Mouse (Mus musculus): ENCODE results near the gene Armh3. TPM values are rescaled to one million over a fixed set of nuclear protein-coding genes. Genes with fewer than 3 reads are reported as not detected.

The Armh3 gene
- polyA plus RNA-seq, 1 experiment from 2014 or later = 17.0 TPM

GRCm38 (mm10) chr19:45912376-45912775 lies 85.9 kb downstream of the Armh3 start:
- no peaks in the 10 kb centered on the region for H3K4me1 ChIP-seq (ENCODE audit: control insufficient read depth, insufficient read depth, low read length)
- no peak overlapping the region for H3K4me3 ChIP-seq (ENCODE audit: low read length)
- 95% methylated on average over 6 of the region's 6 CpGs for WGBS
- no peak overlapping the region for H3K27ac ChIP-seq (ENCODE audit: low read depth, low read length)
- H3K27me3 ChIP-seq (ENCODE audit: control insufficient read depth, insufficient read depth, low read length) = no peaks in the 10 kb centered on the region
- ATAC-seq (ENCODE audit: low FRiP score, low TSS enrichment) = no peak
- no peak overlapping the region for H3K9ac ChIP-seq (ENCODE audit: low read depth, low read length)
- peaks cover 4% of the 10 kb centered on the region; the same call in 1 of the 2 replicates for H3K36me3 ChIP-seq (ENCODE audit: control insufficient read depth, insufficient read depth, low read length)
- no peak overlapping the region for H3K4me2 ChIP-seq (replicated peaks; ENCODE audit: low read depth, low read length)
- no peaks in the 10 kb centered on the region for H3K9me3 ChIP-seq (ENCODE audit: control insufficient read depth, low read length)

- Histone ChIP-seq H3K4me1 (ENCODE audit: control insufficient read depth, insufficient read depth, low read length) (no peaks in the 10 kb centered on the region), H3K36me3 (ENCODE audit: control insufficient read depth, insufficient read depth, low read length) (peaks cover 4% of the 10 kb centered on the region; the same call in 1 of the 2 replicates), H3K4me2 (replicated peaks; ENCODE audit: low read depth, low read length) (no peak overlapping the region), H3K9ac (ENCODE audit: low read depth, low read length) (no peak overlapping the region), H3K4me3 (ENCODE audit: low read length) (no peak overlapping the region), H3K27ac (ENCODE audit: low read depth, low read length) (no peak overlapping the region), H3K27me3 (ENCODE audit: control insufficient read depth, insufficient read depth, low read length) (no peaks in the 10 kb centered on the region), H3K9me3 (ENCODE audit: control insufficient read depth, low read length) (no peaks in the 10 kb centered on the region)
- WGBS = 92% methylated on average over 10 of the region's 10 CpGs
- no peak for ATAC-seq (ENCODE audit: low FRiP score, low TSS enrichment)
Measured at GRCm38 (mm10) chr19:45911236-45912025, 86.9 kb downstream of the Armh3 start.

GRCm38 (mm10) chr19:45908246-45908645 lies 90.0 kb downstream of the Armh3 start:
- Histone ChIP-seq H3K27ac (ENCODE audit: low read depth, low read length) (no peak overlapping the region), H3K4me3 (ENCODE audit: low read length) (no peak overlapping the region), H3K4me1 (ENCODE audit: control insufficient read depth, insufficient read depth, low read length) (no peaks in the 10 kb centered on the region), H3K4me2 (replicated peaks; ENCODE audit: low read depth, low read length) (no peak overlapping the region), H3K36me3 (ENCODE audit: control insufficient read depth, insufficient read depth, low read length) (no peaks in the 10 kb centered on the region; the same call in 1 of the 2 replicates), H3K9ac (ENCODE audit: low read depth, low read length) (no peak overlapping the region), H3K9me3 (ENCODE audit: control insufficient read depth, low read length) (no peaks in the 10 kb centered on the region), H3K27me3 (ENCODE audit: control insufficient read depth, insufficient read depth, low read length) (no peaks in the 10 kb centered on the region)
- WGBS = 91% methylated on average over 3 of the region's 3 CpGs
- no peak for ATAC-seq (ENCODE audit: low FRiP score, low TSS enrichment)

- no peak for ATAC-seq (ENCODE audit: low FRiP score, low TSS enrichment)
- Histone ChIP-seq H3K4me1 (ENCODE audit: control insufficient read depth, insufficient read depth, low read length) (no peaks in the 10 kb centered on the region), H3K9me3 (ENCODE audit: control insufficient read depth, low read length) (no peaks in the 10 kb centered on the region), H3K9ac (ENCODE audit: low read depth, low read length) (no peak overlapping the region), H3K27me3 (ENCODE audit: control insufficient read depth, insufficient read depth, low read length) (no peaks in the 10 kb centered on the region), H3K4me2 (replicated peaks; ENCODE audit: low read depth, low read length) (no peak overlapping the region), H3K27ac (ENCODE audit: low read depth, low read length) (no peak overlapping the region), H3K4me3 (ENCODE audit: low read length) (no peak overlapping the region), H3K36me3 (ENCODE audit: control insufficient read depth, insufficient read depth, low read length) (no peaks in the 10 kb centered on the region; the same call in 1 of the 2 replicates)
- WGBS = 95% methylated on average over 6 of the region's 6 CpGs
Measured at GRCm38 (mm10) chr19:45907416-45907815, 90.9 kb downstream of the Armh3 start.

GRCm38 (mm10) chr19:45903861-45904260 lies 94.4 kb downstream of the Armh3 start:
- Histone ChIP-seq H3K27me3 (ENCODE audit: control insufficient read depth, insufficient read depth, low read length) (no peaks in the 10 kb centered on the region), H3K4me1 (ENCODE audit: control insufficient read depth, insufficient read depth, low read length) (no peaks in the 10 kb centered on the region), H3K9ac (ENCODE audit: low read depth, low read length) (no peak overlapping the region), H3K36me3 (ENCODE audit: control insufficient read depth, insufficient read depth, low read length) (no peaks in the 10 kb centered on the region), H3K4me2 (replicated peaks; ENCODE audit: low read depth, low read length) (no peak overlapping the region), H3K4me3 (ENCODE audit: low read length) (no peak overlapping the region), H3K27ac (ENCODE audit: low read depth, low read length) (no peak overlapping the region), H3K9me3 (ENCODE audit: control insufficient read depth, low read length) (no peaks in the 10 kb centered on the region)
- no peak for ATAC-seq (ENCODE audit: low FRiP score, low TSS enrichment)
- WGBS = 81% methylated on average over 3 of the region's 3 CpGs

- Histone ChIP-seq H3K9me3 (ENCODE audit: control insufficient read depth, low read length) (no peaks in the 10 kb centered on the region), H3K4me3 (ENCODE audit: low read length) (no peak overlapping the region), H3K4me1 (ENCODE audit: control insufficient read depth, insufficient read depth, low read length) (no peaks in the 10 kb centered on the region), H3K27ac (ENCODE audit: low read depth, low read length) (no peak overlapping the region), H3K27me3 (ENCODE audit: control insufficient read depth, insufficient read depth, low read length) (no peaks in the 10 kb centered on the region), H3K9ac (ENCODE audit: low read depth, low read length) (no peak overlapping the region), H3K4me2 (replicated peaks; ENCODE audit: low read depth, low read length) (no peak overlapping the region), H3K36me3 (ENCODE audit: control insufficient read depth, insufficient read depth, low read length) (no peaks in the 10 kb centered on the region)
- 84% methylated on average over 8 of the region's 8 CpGs for WGBS
- no peak for ATAC-seq (ENCODE audit: low FRiP score, low TSS enrichment)
Measured at GRCm38 (mm10) chr19:45902390-45903035, 95.8 kb downstream of the Armh3 start.

- Histone ChIP-seq H3K27ac (ENCODE audit: low read depth, low read length) (no peak overlapping the region), H3K4me3 (ENCODE audit: low read length) (no peak overlapping the region), H3K9ac (ENCODE audit: low read depth, low read length) (no peak overlapping the region), H3K4me2 (replicated peaks; ENCODE audit: low read depth, low read length) (no peak overlapping the region), H3K27me3 (ENCODE audit: control insufficient read depth, insufficient read depth, low read length) (no peaks in the 10 kb centered on the region), H3K36me3 (ENCODE audit: control insufficient read depth, insufficient read depth, low read length) (no peaks in the 10 kb centered on the region), H3K9me3 (ENCODE audit: control insufficient read depth, low read length) (no peaks in the 10 kb centered on the region), H3K4me1 (ENCODE audit: control insufficient read depth, insufficient read depth, low read length) (no peaks in the 10 kb centered on the region)
- no peak for ATAC-seq (ENCODE audit: low FRiP score, low TSS enrichment)
- WGBS = 87% methylated on average over 5 of the region's 5 CpGs
Measured at GRCm38 (mm10) chr19:45900836-45901235, 97.5 kb downstream of the Armh3 start.

GRCm38 (mm10) chr19:45895726-45896125 lies 102.6 kb downstream of the Armh3 start:
- Histone ChIP-seq H3K36me3 (ENCODE audit: control insufficient read depth, insufficient read depth, low read length) (no peaks in the 10 kb centered on the region), H3K9ac (ENCODE audit: low read depth, low read length) (no peak overlapping the region), H3K4me1 (ENCODE audit: control insufficient read depth, insufficient read depth, low read length) (no peaks in the 10 kb centered on the region), H3K9me3 (ENCODE audit: control insufficient read depth, low read length) (no peaks in the 10 kb centered on the region), H3K4me3 (ENCODE audit: low read length) (no peak overlapping the region), H3K27ac (ENCODE audit: low read depth, low read length) (no peak overlapping the region), H3K4me2 (replicated peaks; ENCODE audit: low read depth, low read length) (no peak overlapping the region), H3K27me3 (ENCODE audit: control insufficient read depth, insufficient read depth, low read length) (no peaks in the 10 kb centered on the region)
- no peak for ATAC-seq (ENCODE audit: low FRiP score, low TSS enrichment)
- 86% methylated on average over 1 of the region's 1 CpGs for WGBS

GRCm38 (mm10) chr19:45882056-45882455 lies 116.2 kb downstream of the Armh3 start:
- ATAC-seq (ENCODE audit: low FRiP score, low TSS enrichment) = no peak
- peaks cover 16% of the 10 kb centered on the region; the same call in 1 of the 2 replicates for H3K36me3 ChIP-seq (ENCODE audit: control insufficient read depth, insufficient read depth, low read length)
- 69% methylated on average over 3 of the region's 3 CpGs for WGBS

More at GRCm38 (mm10) chr19:45882056-45882455, 116.2 kb downstream of the Armh3 start:
- Histone ChIP-seq H3K4me3 (ENCODE audit: low read length) (no peak overlapping the region), H3K27me3 (ENCODE audit: control insufficient read depth, insufficient read depth, low read length) (no peaks in the 10 kb centered on the region), H3K27ac (ENCODE audit: low read depth, low read length) (no peak overlapping the region), H3K9me3 (ENCODE audit: control insufficient read depth, low read length) (no peaks in the 10 kb centered on the region), H3K4me2 (replicated peaks; ENCODE audit: low read depth, low read length) (no peak overlapping the region), H3K4me1 (ENCODE audit: control insufficient read depth, insufficient read depth, low read length) (no peaks in the 10 kb centered on the region), H3K9ac (ENCODE audit: low read depth, low read length) (no peak overlapping the region)
